In the genomic region with DNA sequence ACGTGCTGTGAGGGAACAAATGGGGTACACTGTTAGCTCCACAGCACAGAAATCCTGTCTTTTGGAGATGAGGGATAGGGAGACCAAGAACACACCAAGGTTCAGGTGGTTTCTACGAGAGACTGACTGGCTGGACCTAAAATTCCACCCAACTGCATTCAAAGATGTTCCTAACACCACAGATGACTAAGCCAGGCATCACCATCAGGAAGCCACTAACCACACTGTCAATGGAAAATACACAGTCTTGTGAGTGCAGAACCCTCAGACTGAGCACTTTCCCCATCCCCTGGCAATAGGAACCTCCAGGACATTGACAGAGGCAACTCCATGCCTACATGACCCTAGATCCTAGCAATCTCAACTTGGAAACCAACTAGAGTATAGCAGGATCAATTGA, we compare ENCODE assay signal across 23 mouse cellular contexts.
DNase-seq lines count a peak whose midpoint lies in the region; ATAC-seq and TF ChIP-seq lines count a peak whose summit lies in the region.
"Had no signal": no experiment of that assay in that cellular context is flagged by ENCODE, and none has a peak within 500 bp of the region (broad histone marks: within the 10 kb centered on the region; RNA-seq: fewer than 3 reads in every experiment).

No protein-coding gene starts in this region.

- H3K79me2 ChIP-seq in CH12.LX (replicated peaks; ENCODE audit: control insufficient read depth, extremely low read depth, insufficient read depth, poor library complexity, severe bottlenecking): no peaks in the 10 kb centered on the region

- H3K9me3 ChIP-seq in CH12.LX (replicated peaks; ENCODE audit: low read length): no peaks in the 10 kb centered on the region
- H3K9me3 ChIP-seq in limb, embryonic 10.5 days (replicated peaks): no peaks in the 10 kb centered on the region
- no peaks in the 10 kb centered on the region for H3K9me3 ChIP-seq in forebrain, postnatal 0 days (ENCODE audit: low read length)
- H3K9me3 ChIP-seq: embryonic facial prominence, embryonic 10.5 days; embryonic facial prominence, embryonic 12.5 days; forebrain, embryonic 12.5 days had no signal

- TF ChIP-seq RAD21 in CH12.LX (IDR thresholded peaks at IDR 0.05; ENCODE audit: low read depth, low read length): no peak

- dilution Hi-C loops in CH12.LX (cut with MboI; ENCODE audit: extremely low pct_ligation_motif_present, extremely low pct_unique_long_range_greater_than_20kb, low sequenced_read_pairs): no loop called here

- in situ Hi-C loops in CH12.LX (cut with MboI; ENCODE audit: low pct_ligation_motif_present, low pct_unique_long_range_greater_than_20kb, low sequenced_read_pairs): no loop called here

- H3K36me3 ChIP-seq in CH12.LX (replicated peaks in 1 of 2; ENCODE audit: control insufficient read depth in 1 of 2, insufficient read depth in 1 of 2, low read length in 1 of 2): no peaks in the 10 kb centered on the region
- no peaks in the 10 kb centered on the region for H3K36me3 ChIP-seq in limb, embryonic 10.5 days
- H3K36me3 ChIP-seq in forebrain, postnatal 0 days (ENCODE audit: insufficient read depth): no peaks in the 10 kb centered on the region
- H3K36me3 ChIP-seq: embryonic facial prominence, embryonic 10.5 days; embryonic facial prominence, embryonic 12.5 days; forebrain, embryonic 12.5 days had no signal

- no peaks in the 10 kb centered on the region for H3K27me3 ChIP-seq in CH12.LX (replicated peaks)
- H3K27me3 ChIP-seq in limb, embryonic 10.5 days (ENCODE audit: low read depth, poor library complexity, severe bottlenecking): no peaks in the 10 kb centered on the region
- no peaks in the 10 kb centered on the region for H3K27me3 ChIP-seq in forebrain, postnatal 0 days (ENCODE audit: insufficient read depth, low read length)
- H3K27me3 ChIP-seq: embryonic facial prominence, embryonic 12.5 days; forebrain, embryonic 12.5 days; Patski had no signal

- H3K27ac ChIP-seq in CH12.LX (ENCODE audit: insufficient read depth, low read depth): no peak overlapping the region
- no peak overlapping the region for H3K27ac ChIP-seq in limb, embryonic 10.5 days
- H3K27ac ChIP-seq in forebrain, postnatal 0 days (ENCODE audit: low read depth, low read length): no peak overlapping the region
- H3K27ac ChIP-seq: embryonic facial prominence, embryonic 10.5 days; embryonic facial prominence, embryonic 12.5 days; forebrain, embryonic 12.5 days had no signal

- no peak for TF ChIP-seq CTCF in CH12.LX (conservative IDR thresholded peaks at IDR 0.05 in 1 of 2, IDR thresholded peaks at IDR 0.05 in 1 of 2; ENCODE audit: low read depth in 2 of 2, low read length in 2 of 2)
- TF ChIP-seq CTCF in forebrain, postnatal 0 days (IDR thresholded peaks at IDR 0.05; ENCODE audit: low read depth): no peak

- no peak for ATAC-seq in forebrain, postnatal 0 days
- ATAC-seq: activated CD4-positive, CD25-positive, alpha-beta regulatory T cell, adult 4 months; CD4-positive, CD25-positive, alpha-beta regulatory T cell, adult 4 months; forebrain, embryonic 14.5 days; forebrain, embryonic 16.5 days; Patski had no signal

- no peak overlapping the region for H3K4me3 ChIP-seq in CH12.LX (replicated peaks in 1 of 3; ENCODE audit: low read depth in 2 of 3, low read length in 2 of 3, poor library complexity in 1 of 3)
- H3K4me3 ChIP-seq in limb, embryonic 10.5 days: no peak overlapping the region
- no peak overlapping the region for H3K4me3 ChIP-seq in forebrain, postnatal 0 days (ENCODE audit: low read depth, low read length)
- H3K4me3 ChIP-seq: embryonic facial prominence, embryonic 10.5 days; embryonic facial prominence, embryonic 12.5 days; forebrain, embryonic 12.5 days had no signal

- 97% methylated on average over 2 of the region's 2 CpGs for WGBS in limb, embryonic 10.5 days
- WGBS in forebrain, postnatal 0 days: 86% methylated on average over 2 of the region's 2 CpGs

- peaks cover 0 to 4% of the 10 kb centered on the region in 2 experiments; a peak in 1 of 4 replicates for H3K4me1 ChIP-seq in CH12.LX (ENCODE audit: control insufficient read depth in 1 of 2, insufficient read depth in 2 of 2)
- H3K4me1 ChIP-seq in limb, embryonic 10.5 days: peaks cover 40% of the 10 kb centered on the region
- H3K4me1 ChIP-seq in forebrain, postnatal 0 days (ENCODE audit: insufficient read depth): no peaks in the 10 kb centered on the region
- H3K4me1 ChIP-seq: embryonic facial prominence, embryonic 10.5 days; forebrain, embryonic 12.5 days had no signal

- no peak for TF ChIP-seq EP300 in CH12.LX (IDR thresholded peaks at IDR 0.05; ENCODE audit: low read length)

- DNase-seq in heart, adult 11 months: peak; percentile 93
- no peak for DNase-seq in heart, adult 8-10 months (ENCODE audit: low spot score)
- DNase-seq in 3T3-L1 (ENCODE audit: low read depth, low spot score) (peak; percentile 6), CH12.LX (ENCODE audit: extremely low read depth) (peak; percentile 13)
- DNase-seq in limb, embryonic 10.5 days (ENCODE audit: low spot score): peak; percentile 25
- no peak for DNase-seq in adrenal gland, postnatal 14 days
- DNase-seq in forebrain, postnatal 0 days: no peak
- DNase-seq: adrenal gland, adult 8-10 months; adrenal gland, postnatal 25 days; B cell, adult 2 months; cerebellum, adult 11-12 months; cerebellum, adult 2 months; cerebellum, adult 9-10 months; cerebellum, postnatal 10 days; cerebellum, postnatal 25 days had no signal

- no peak for TF ChIP-seq POLR2A in CH12.LX (IDR thresholded peaks at IDR 0.05; ENCODE audit: low read depth, low read length)

- H3K9ac ChIP-seq in CH12.LX (ENCODE audit: insufficient read depth, low read depth): no peak overlapping the region
- no peak overlapping the region for H3K9ac ChIP-seq in forebrain, postnatal 0 days
- H3K9ac ChIP-seq: embryonic facial prominence, embryonic 12.5 days; forebrain, embryonic 12.5 days had no signal

- no peak overlapping the region for H3K4me2 ChIP-seq in CH12.LX (ENCODE audit: insufficient read depth, low read depth, poor library complexity, severe bottlenecking)
- no peak overlapping the region for H3K4me2 ChIP-seq in forebrain, postnatal 0 days (ENCODE audit: low read depth)
- H3K4me2 ChIP-seq: embryonic facial prominence, embryonic 12.5 days; forebrain, embryonic 12.5 days had no signal

TF ChIP-seq in CH12.LX, 34 proteins besides CTCF, POLR2A, EP300 and RAD21:
- TF ChIP-seq NRF1 (IDR thresholded peaks at IDR 0.05; ENCODE audit: low read depth, low read length): no peak

Comparison
In these comparisons a context has a peak if more than half of its experiments do, and no peak if none do; other contexts are left out.
1. DNase-seq: peak in heart, adult 11 months (single experiment), 3T3-L1 (single experiment), CH12.LX (single experiment) and limb, embryonic 10.5 days (single experiment); none in heart, adult 8-10 months (single experiment), adrenal gland, postnatal 14 days (single experiment) and forebrain, postnatal 0 days (single experiment).